Mouse (Mus musculus) liver, embryonic 11.5 days (tissue): ENCODE measurements around the gene S1pr2. TPM values are rescaled to one million over a fixed set of nuclear protein-coding genes. Genes with fewer than 3 reads are reported as not detected.

ENCODE experiments used
- ATAC-seq: fragments of 200-750 bp; cut with Nextera tagmentation; replicated peaks from 2 replicates; pipeline ENCODE4 v1.8.0; 2017; ENCODE audit warnings: moderate number of reproducible peaks, mild to moderate bottlenecking, moderate TSS enrichment, moderate library complexity; ENCODE audit not compliant: low FRiP score
- DNase-seq: peaks from one replicate; pipeline ENCODE4 v3.0.0-alpha.2; 2017; ENCODE audit warnings: low spot score
- H3K27ac ChIP-seq: fragments of 300-500 bp; sonication (generic); 2 replicates; pipeline ENCODE4 v1.5.1; 2014; ENCODE audit warnings: mild to moderate bottlenecking, low read depth, low read length, control low read depth
- H3K27me3 ChIP-seq: fragments of 300-500 bp; sonication (generic); replicated peaks from 2 replicates; pipeline ENCODE4 v1.6.1; 2014; ENCODE audit warnings: low read length, mixed read lengths; ENCODE audit not compliant: control insufficient read depth, insufficient read depth
- H3K36me3 ChIP-seq: fragments of 300-500 bp; sonication (generic); 2 replicates; pipeline ENCODE4 v1.6.1; 2014; ENCODE audit warnings: mild to moderate bottlenecking, low read length, moderate library complexity, mixed read lengths; ENCODE audit not compliant: control insufficient read depth, insufficient read depth
- H3K4me1 ChIP-seq: fragments of 300-500 bp; sonication (generic); replicated peaks from 2 replicates; pipeline ENCODE4 v1.6.1; 2014; ENCODE audit warnings: low read length, mixed read lengths; ENCODE audit not compliant: control insufficient read depth, insufficient read depth
- H3K4me2 ChIP-seq: fragments of 300-500 bp; sonication (generic); 2 replicates; pipeline ENCODE4 v1.6.1; 2014; ENCODE audit warnings: mild to moderate bottlenecking, control low read depth, moderate library complexity
- H3K4me3 ChIP-seq: fragments of 300-500 bp; sonication (generic); 2 replicates; pipeline ENCODE4 v1.5.1; 2014; ENCODE audit warnings: low read depth, low read length, control low read depth
- H3K9ac ChIP-seq: fragments of 300-500 bp; sonication (generic); 2 replicates; pipeline ENCODE4 v1.6.1; 2014; ENCODE audit warnings: low read depth, low read length, control low read depth
- H3K9me3 ChIP-seq: fragments of 300-500 bp; sonication (generic); 2 replicates; pipeline ENCODE4 v1.6.1; 2016; ENCODE audit warnings: low read length, inconsistent platforms, mixed read lengths; ENCODE audit not compliant: control insufficient read depth
- WGBS: fragments of 180-500 bp; shearing (Covaris S2); extraction: QIAGEN DNeasy Blood & Tissue Kit; methylation state at CpG from one replicate; pipeline ENCODE4 v1.1.7; 2014; 5-methylcytosine and 5-hydroxymethylcytosine counted together
- polyA plus RNA-seq: library from polyadenylated mRNA; unstranded; fragments of >200 nt; fragmentation: Nextera tagmentation; extraction: Ambion mirVana; gene quantifications from 2 replicates; pipeline ENCODE4 v1.2.1, GENCODE M21; 2014

S1pr2 gene
- polyA plus RNA-seq, 1 experiment from 2014 or later, result 15.2 TPM

- no peaks in the 10 kb centered on the region; the same call in none of the 2 replicates for H3K4me1 ChIP-seq
- no peak for DNase-seq
- no peaks in the 10 kb centered on the region for H3K36me3 ChIP-seq
- H3K4me2 ChIP-seq, result no peak overlapping the region
- no peaks in the 10 kb centered on the region for H3K9me3 ChIP-seq
- 79% methylated on average over 4 of the region's 4 CpGs for WGBS
- no peak overlapping the region for H3K4me3 ChIP-seq
- no peak overlapping the region for H3K27ac ChIP-seq
- no peaks in the 10 kb centered on the region for H3K27me3 ChIP-seq
- no peak for ATAC-seq
- no peak overlapping the region for H3K9ac ChIP-seq
These were observed 15.0 kb upstream of the S1pr2 start for GRCm38 (mm10) chr9:20991587-20991986.

GRCm38 (mm10) chr9:20990861-20991260, 14.3 kb upstream of the S1pr2 start:
- Histone ChIP-seq H3K4me3 (0 out of 2 replicates have a peak overlapping the region, but pooled peaks have one; percentile 0), H3K9me3 (no peaks in the 10 kb centered on the region; the same call in 1 of the 2 replicates), H3K4me2 (peak overlapping the region; percentile 42; the same call in 1 of the 2 replicates), H3K27me3 (no peaks in the 10 kb centered on the region), H3K36me3 (no peaks in the 10 kb centered on the region), H3K4me1 (no peaks in the 10 kb centered on the region; the same call in none of the 2 replicates), H3K9ac (no peak overlapping the region), H3K27ac (no peak overlapping the region)
- 15% methylated on average over 10 of the region's 10 CpGs for WGBS
- DNase-seq (no peak), ATAC-seq (no peak)

GRCm38 (mm10) chr9:20987953-20988352, 11.4 kb upstream of the S1pr2 start:
- no peaks in the 10 kb centered on the region; the same call in 1 of the 2 replicates for H3K9me3 ChIP-seq
- no peak overlapping the region for H3K9ac ChIP-seq
- H3K36me3 ChIP-seq, result no peaks in the 10 kb centered on the region
- DNase-seq (no peak), ATAC-seq (no peak)
- H3K4me2 ChIP-seq, result no peak overlapping the region
- no peaks in the 10 kb centered on the region for H3K27me3 ChIP-seq
- no peak overlapping the region for H3K27ac ChIP-seq
- H3K4me3 ChIP-seq, result no peak overlapping the region
- peaks cover 6% of the 10 kb centered on the region for H3K4me1 ChIP-seq
- 24% methylated on average over 7 of the region's 7 CpGs for WGBS

GRCm38 (mm10) chr9:20986952-20987686, 10.5 kb upstream of the S1pr2 start:
- ATAC-seq, result no peak
- Histone ChIP-seq H3K36me3 (no peaks in the 10 kb centered on the region), H3K9ac (no peak overlapping the region), H3K4me1 (peaks cover 6% of the 10 kb centered on the region), H3K9me3 (no peaks in the 10 kb centered on the region; the same call in 1 of the 2 replicates), H3K27me3 (no peaks in the 10 kb centered on the region), H3K4me2 (no peak overlapping the region), H3K4me3 (no peak overlapping the region), H3K27ac (no peak overlapping the region)
- WGBS, result 63% methylated on average over 15 of the region's 15 CpGs
- no peak for DNase-seq

GRCm38 (mm10) chr9:20983169-20983568, 6.6 kb upstream of the S1pr2 start:
- Histone ChIP-seq H3K4me3 (no peak overlapping the region), H3K27me3 (no peaks in the 10 kb centered on the region), H3K4me1 (peaks cover 8% of the 10 kb centered on the region), H3K9ac (no peak overlapping the region; the same call in 1 of the 2 replicates), H3K27ac (no peak overlapping the region), H3K4me2 (no peak overlapping the region), H3K9me3 (no peaks in the 10 kb centered on the region; the same call in 1 of the 2 replicates), H3K36me3 (no peaks in the 10 kb centered on the region)
- DNase-seq, result no peak
- no peak for ATAC-seq
- WGBS, result 29% methylated on average over 5 of the region's 5 CpGs

GRCm38 (mm10) chr9:20982171-20982570, 5.6 kb upstream of the S1pr2 start:
- no peak for DNase-seq
- Histone ChIP-seq H3K36me3 (no peaks in the 10 kb centered on the region), H3K4me1 (peaks cover 8% of the 10 kb centered on the region), H3K4me2 (no peak overlapping the region), H3K4me3 (no peak overlapping the region), H3K9ac (no peak overlapping the region), H3K27me3 (no peaks in the 10 kb centered on the region), H3K27ac (no peak overlapping the region), H3K9me3 (no peaks in the 10 kb centered on the region; the same call in 1 of the 2 replicates)
- no peak for ATAC-seq
- 78% methylated on average over 3 of the region's 3 CpGs for WGBS

DNA sequence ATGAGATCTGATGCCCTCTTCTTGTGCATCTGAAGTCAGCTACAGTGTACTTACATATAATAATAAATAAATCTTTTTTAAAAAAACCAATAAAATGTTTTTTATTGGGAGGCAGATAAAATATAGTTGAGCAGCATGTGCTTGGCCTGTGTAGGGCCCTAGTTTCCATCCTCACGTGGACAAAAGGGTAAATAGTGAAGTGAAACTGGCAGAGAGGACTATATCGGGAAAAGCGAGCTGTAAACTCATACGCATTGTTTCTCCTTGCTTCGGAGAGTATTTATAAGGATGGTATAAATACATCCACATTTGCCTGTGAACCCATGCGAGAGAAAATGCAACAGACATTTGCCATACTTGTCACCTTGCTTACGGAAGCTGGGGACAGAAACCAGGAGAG, 3.2 kb upstream of the S1pr2 start:
- Histone ChIP-seq H3K27me3 (no peaks in the 10 kb centered on the region), H3K4me1 (peaks cover 22% of the 10 kb centered on the region), H3K9me3 (no peaks in the 10 kb centered on the region), H3K4me3 (no peak overlapping the region), H3K27ac (no peak overlapping the region), H3K36me3 (no peaks in the 10 kb centered on the region), H3K4me2 (no peak overlapping the region), H3K9ac (no peak overlapping the region)
- ATAC-seq (no peak), DNase-seq (no peak)
- 88% methylated on average over 7 of the region's 7 CpGs for WGBS

GRCm38 (mm10) chr9:20979181-20979580, 2.6 kb upstream of the S1pr2 start:
- peaks cover 26% of the 10 kb centered on the region for H3K4me1 ChIP-seq
- H3K4me2 ChIP-seq, result no peak overlapping the region
- WGBS, result 57% methylated on average over 5 of the region's 5 CpGs
- no peak overlapping the region for H3K27ac ChIP-seq
- H3K4me3 ChIP-seq, result no peak overlapping the region
- no peaks in the 10 kb centered on the region for H3K27me3 ChIP-seq
- DNase-seq (no peak), ATAC-seq (no peak)
- H3K9ac ChIP-seq, result no peak overlapping the region
- no peaks in the 10 kb centered on the region for H3K36me3 ChIP-seq
- H3K9me3 ChIP-seq, result no peaks in the 10 kb centered on the region
